Mouse (Mus musculus) cortical plate, adult 2 months (tissue): ENCODE measurements around the gene Heatr4.

ENCODE experiments used
- CTCF ChIP-seq: fragments of 200-500 bp; IDR thresholded peaks from 2 replicates; pipeline ENCODE4 v1.5.1; 2011; ENCODE audit warnings: mild to moderate bottlenecking, control low read depth, low read length; ENCODE audit not compliant: insufficient read depth; ENCODE audit errors: extremely low read depth
- POLR2A ChIP-seq: fragments of 200-500 bp; IDR thresholded peaks from 2 replicates; pipeline ENCODE4 v1.6.1; 2011; ENCODE audit warnings: mild to moderate bottlenecking, low read length, control low read depth; ENCODE audit not compliant: insufficient read depth; ENCODE audit errors: extremely low read depth

DNA sequence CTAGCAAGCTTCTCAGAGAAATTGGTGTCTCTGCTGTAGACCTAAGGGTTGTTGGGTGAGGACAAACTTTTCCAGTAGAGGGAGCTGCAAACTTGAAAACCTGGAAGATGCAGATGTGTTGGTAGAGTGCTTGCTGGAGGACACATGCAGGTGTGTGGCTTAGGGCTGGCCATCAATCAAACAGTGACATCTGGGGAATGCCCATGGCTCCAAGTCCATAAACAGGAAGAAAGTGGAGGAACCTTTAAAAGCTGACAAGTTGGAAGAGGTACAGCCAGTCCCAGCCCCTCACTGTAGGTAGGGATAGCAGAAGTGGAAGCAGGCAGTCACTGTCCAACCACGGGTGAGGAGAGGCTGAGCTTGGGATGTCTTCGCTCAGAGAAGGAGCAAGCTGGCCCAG, 12.5 kb downstream of the Heatr4 start:
- TF ChIP-seq CTCF (peak; percentile 66), POLR2A (no peak)
